Mouse (Mus musculus): Measurements from ENCODE around the gene Mrps33.
A peak's percentile ranks its signal among the peaks of the same experiment; 100 is the strongest.

Mrps33 gene

GRCm38 (mm10) chr6:39780857-39781666 lies 29.7 kb downstream of the Mrps33 start:
- peak; percentile 6 for DNase-seq (ENCODE audit: low spot score)

- DNase-seq (ENCODE audit: low spot score), result no peak
Measured at GRCm38 (mm10) chr6:39778506-39778905, 32.3 kb downstream of the Mrps33 start.

- DNase-seq (ENCODE audit: low spot score), result no peak
Measured at GRCm38 (mm10) chr6:39776275-39776674, 34.5 kb downstream of the Mrps33 start.

- no peak for DNase-seq (ENCODE audit: low spot score)
Measured at GRCm38 (mm10) chr6:39775029-39775428, 35.8 kb downstream of the Mrps33 start.

- no peak for DNase-seq (ENCODE audit: low spot score)
Measured at GRCm38 (mm10) chr6:39757229-39757628, 53.6 kb downstream of the Mrps33 start.
